Mouse (Mus musculus) hematopoietic multipotent progenitor cell, adult 10-12 weeks (in vitro differentiated cells): ENCODE data around the gene Tmem200a. TPM values are rescaled to one million over a fixed set of nuclear protein-coding genes. Genes with fewer than 3 reads are reported as not detected.

Source experiments
- polyA plus RNA-seq: library from polyadenylated mRNA; stranded (reverse); fragments of >175 nt; gene quantifications from 2 replicates; pipeline ENCODE4 v1.2.3, GENCODE M21; 2012; ENCODE audit warnings: low replicate concordance

The Tmem200a gene
- not detected in 2 replicates for polyA plus RNA-seq

DNA sequence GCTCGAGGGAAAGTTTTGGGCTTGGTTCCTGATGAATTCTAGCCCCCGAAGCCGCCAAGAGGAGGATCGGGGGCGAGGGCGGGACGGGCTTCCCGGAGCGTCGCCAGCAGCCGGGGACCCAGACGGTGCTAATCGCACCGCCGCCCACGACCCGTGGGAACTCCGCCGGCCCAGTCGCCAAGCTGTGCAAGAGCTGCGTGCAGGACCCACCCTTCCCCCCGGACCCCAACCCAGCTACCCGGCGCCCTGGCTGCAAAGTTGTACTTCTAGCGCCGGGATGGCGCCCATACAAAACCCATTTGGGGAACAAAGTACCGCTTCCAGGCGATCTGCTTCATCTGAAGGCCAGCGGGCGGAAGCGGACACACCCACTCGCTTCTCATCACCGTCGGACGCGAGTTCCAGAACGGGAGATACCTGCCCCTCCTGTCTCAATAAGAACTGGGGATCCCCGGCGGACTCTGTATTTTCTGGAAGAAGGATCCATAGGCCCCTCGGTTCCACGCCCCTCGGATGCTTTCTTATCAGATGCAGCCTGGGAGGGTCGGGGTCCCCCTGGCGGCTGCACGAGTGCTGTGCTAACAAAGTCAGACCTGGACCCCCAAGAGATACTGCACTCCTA lies at the start of gene Tmem200a:
Tmem200a (minus strand) TSS at position 532 of the 622 bp plus-strand sequence.

DNA sequence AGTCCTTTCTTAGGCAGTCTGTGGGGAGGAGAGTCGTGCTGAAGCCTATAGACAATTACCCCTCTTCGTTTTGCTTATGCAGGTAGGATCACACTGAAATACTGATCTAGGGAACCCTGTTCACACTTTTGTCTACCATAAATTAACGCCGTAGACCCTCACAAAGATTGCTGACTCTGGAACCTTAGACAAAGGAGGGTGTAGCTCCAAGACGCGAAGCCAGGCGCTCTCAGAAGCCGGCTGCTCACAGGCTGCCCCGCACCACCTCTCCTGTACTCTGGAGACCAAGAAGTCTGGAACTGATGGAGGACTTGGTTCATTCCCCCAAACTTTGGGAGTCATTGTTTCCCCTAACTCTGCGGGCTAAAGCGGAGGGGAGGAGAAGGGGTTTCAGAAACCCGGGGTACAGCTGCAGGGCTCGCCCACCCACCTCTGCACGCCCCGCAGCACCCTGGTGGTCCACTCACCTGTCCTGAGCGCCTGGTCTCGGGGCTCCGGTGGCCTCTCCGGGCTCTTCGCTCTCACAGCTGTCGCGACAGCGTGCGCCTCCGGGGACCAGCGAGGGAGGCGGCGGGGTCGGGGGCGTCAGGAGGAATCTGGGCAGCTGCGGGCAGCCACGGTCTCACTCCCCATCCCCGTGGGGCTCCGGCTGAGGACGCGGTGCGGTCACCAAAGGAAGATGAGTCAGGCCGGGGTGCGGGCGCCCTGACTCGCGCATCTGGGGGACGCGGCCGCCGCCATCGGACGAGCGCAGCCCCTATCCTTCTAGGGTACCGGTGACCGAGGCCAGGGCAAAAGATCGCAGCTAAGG lies 976 bp downstream of the Tmem200a start, which contains the start of gene Gm9767:
Gm9767 (plus strand) TSS at position 585 of the 811 bp plus-strand sequence.

Other genes starting within 250 kb of the Tmem200a start
- not detected in 2 replicates for gene Gm9767, start 797 bp downstream of the Tmem200a start, polyA plus RNA-seq
- 3.5 and 4.1 TPM in 2 replicates for gene Samd3, start 150.7 kb upstream of the Tmem200a start, polyA plus RNA-seq